Mouse (Mus musculus): Measurements from ENCODE around the gene Prmt1. TPM values are rescaled to one million over a fixed set of nuclear protein-coding genes. Genes with fewer than 3 reads are reported as not detected.
A peak's percentile ranks its signal among the peaks of the same experiment; 100 is the strongest.

Prmt1 gene
- polyA plus RNA-seq, 1 experiment from 2014 or later, result 236 TPM

DNA sequence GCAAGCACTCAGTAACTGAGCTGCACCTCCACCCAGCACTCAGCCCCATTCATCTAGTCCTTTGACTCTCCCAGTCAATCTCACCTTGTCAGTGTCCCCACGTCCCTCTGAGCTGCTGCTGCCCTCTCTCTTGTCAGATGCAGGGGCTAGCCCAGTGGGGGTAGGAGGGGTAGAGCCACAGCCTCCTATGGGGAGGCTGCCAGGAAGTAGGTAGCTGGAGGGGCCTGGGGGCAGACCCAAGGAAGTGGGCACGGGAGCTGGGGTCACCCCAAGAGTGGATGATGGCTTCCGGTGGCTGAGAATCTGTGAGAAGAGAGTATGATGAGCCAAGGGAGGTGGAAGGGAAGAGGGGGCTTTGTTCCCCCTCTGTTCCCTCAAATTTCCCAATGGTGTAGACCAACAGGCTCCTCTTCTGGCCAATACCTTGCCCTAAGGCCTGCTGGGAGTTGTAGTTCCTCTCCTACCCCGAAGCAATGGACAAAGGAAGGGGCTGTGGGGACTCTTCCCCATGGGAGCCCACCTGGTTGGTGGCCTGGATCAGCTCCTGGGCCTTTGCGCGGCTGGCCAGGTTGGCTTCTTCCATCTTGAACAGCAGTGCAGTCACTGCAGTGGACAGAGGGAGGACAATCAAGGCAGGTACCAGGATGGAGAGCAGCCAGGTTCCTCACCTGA, 19.1 kb upstream of the Prmt1 start:
- WGBS, result 92% methylated on average over 6 of the region's 6 CpGs
- Histone ChIP-seq H3K36me3 (ENCODE audit: control insufficient read depth, insufficient read depth, low read length) (peaks cover 99% of the 10 kb centered on the region), H3K27me3 (ENCODE audit: control insufficient read depth, insufficient read depth, low read length) (no peaks in the 10 kb centered on the region), H3K4me1 (ENCODE audit: control insufficient read depth, insufficient read depth, low read length) (no peaks in the 10 kb centered on the region), H3K9me3 (ENCODE audit: control insufficient read depth, low read length) (no peaks in the 10 kb centered on the region), H3K4me3 (replicated peaks; ENCODE audit: low read depth, low read length) (no peak overlapping the region), H3K9ac (replicated peaks; ENCODE audit: low read length) (no peak overlapping the region), H3K27ac (replicated peaks; ENCODE audit: low read depth, low read length) (no peak overlapping the region), H3K4me2 (ENCODE audit: low read length) (no peak overlapping the region)
- DNase-seq (no peak), ATAC-seq (ENCODE audit: low FRiP score, low TSS enrichment) (no peak)

GRCm38 (mm10) chr7:45004546-45004945, 18.2 kb upstream of the Prmt1 start:
- 91% methylated on average over 3 of the region's 3 CpGs for WGBS
- no peak for ATAC-seq (ENCODE audit: low FRiP score, low TSS enrichment)

GRCm38 (mm10) chr7:45002440-45002839, 16.1 kb upstream of the Prmt1 start:
- Histone ChIP-seq H3K9ac (replicated peaks; ENCODE audit: low read length) (no peak overlapping the region), H3K27me3 (ENCODE audit: control insufficient read depth, insufficient read depth, low read length) (no peaks in the 10 kb centered on the region), H3K4me2 (ENCODE audit: low read length) (no peak overlapping the region), H3K4me3 (replicated peaks; ENCODE audit: low read depth, low read length) (no peak overlapping the region), H3K36me3 (ENCODE audit: control insufficient read depth, insufficient read depth, low read length) (peaks cover 78% of the 10 kb centered on the region), H3K4me1 (ENCODE audit: control insufficient read depth, insufficient read depth, low read length) (peaks cover 10% of the 10 kb centered on the region), H3K27ac (replicated peaks; ENCODE audit: low read depth, low read length) (no peak overlapping the region), H3K9me3 (ENCODE audit: control insufficient read depth, low read length) (no peaks in the 10 kb centered on the region)
- 91% methylated on average over 7 of the region's 7 CpGs for WGBS
- ATAC-seq (ENCODE audit: low FRiP score, low TSS enrichment), result no peak
- DNase-seq, result no peak

More at GRCm38 (mm10) chr7:45004546-45004945, 18.2 kb upstream of the Prmt1 start:
- Histone ChIP-seq H3K4me1 (ENCODE audit: control insufficient read depth, insufficient read depth, low read length) (no peaks in the 10 kb centered on the region), H3K4me2 (ENCODE audit: low read length) (no peak overlapping the region), H3K36me3 (ENCODE audit: control insufficient read depth, insufficient read depth, low read length) (peaks cover 99% of the 10 kb centered on the region), H3K27me3 (ENCODE audit: control insufficient read depth, insufficient read depth, low read length) (no peaks in the 10 kb centered on the region), H3K9me3 (ENCODE audit: control insufficient read depth, low read length) (no peaks in the 10 kb centered on the region), H3K27ac (replicated peaks; ENCODE audit: low read depth, low read length) (no peak overlapping the region), H3K4me3 (replicated peaks; ENCODE audit: low read depth, low read length) (no peak overlapping the region), H3K9ac (replicated peaks; ENCODE audit: low read length) (no peak overlapping the region)
- DNase-seq, result no peak

- no peaks in the 10 kb centered on the region for H3K27me3 ChIP-seq (ENCODE audit: control insufficient read depth, insufficient read depth, low read length)
- H3K9ac ChIP-seq (replicated peaks; ENCODE audit: low read length), result no peak overlapping the region
- no peak for DNase-seq
- WGBS, result 84% methylated on average over 21 of the region's 21 CpGs
- H3K4me3 ChIP-seq (replicated peaks; ENCODE audit: low read depth, low read length), result no peak overlapping the region
- H3K36me3 ChIP-seq (ENCODE audit: control insufficient read depth, insufficient read depth, low read length), result peaks cover 60% of the 10 kb centered on the region
- peaks cover 16% of the 10 kb centered on the region for H3K4me1 ChIP-seq (ENCODE audit: control insufficient read depth, insufficient read depth, low read length)
- no peaks in the 10 kb centered on the region for H3K9me3 ChIP-seq (ENCODE audit: control insufficient read depth, low read length)
- ATAC-seq (ENCODE audit: low FRiP score, low TSS enrichment), result no peak
- no peak overlapping the region for H3K4me2 ChIP-seq (ENCODE audit: low read length)
- no peak overlapping the region for H3K27ac ChIP-seq (replicated peaks; ENCODE audit: low read depth, low read length)
Observed at GRCm38 (mm10) chr7:45000539-45001114, 14.3 kb upstream of the Prmt1 start.

GRCm38 (mm10) chr7:44999753-45000152, 13.4 kb upstream of the Prmt1 start:
- 89% methylated on average over 11 of the region's 11 CpGs for WGBS
- ATAC-seq (ENCODE audit: low FRiP score, low TSS enrichment), result no peak
- Histone ChIP-seq H3K27me3 (ENCODE audit: control insufficient read depth, insufficient read depth, low read length) (no peaks in the 10 kb centered on the region), H3K9ac (replicated peaks; ENCODE audit: low read length) (no peak overlapping the region), H3K36me3 (ENCODE audit: control insufficient read depth, insufficient read depth, low read length) (peaks cover 51% of the 10 kb centered on the region), H3K27ac (replicated peaks; ENCODE audit: low read depth, low read length) (no peak overlapping the region), H3K4me2 (ENCODE audit: low read length) (no peak overlapping the region), H3K4me1 (ENCODE audit: control insufficient read depth, insufficient read depth, low read length) (peaks cover 16% of the 10 kb centered on the region), H3K9me3 (ENCODE audit: control insufficient read depth, low read length) (no peaks in the 10 kb centered on the region), H3K4me3 (replicated peaks; ENCODE audit: low read depth, low read length) (no peak overlapping the region)
- no peak for DNase-seq

- ATAC-seq (ENCODE audit: low FRiP score, low TSS enrichment), result no peak
- H3K36me3 ChIP-seq (ENCODE audit: control insufficient read depth, insufficient read depth, low read length), result peaks cover 41% of the 10 kb centered on the region
- no peaks in the 10 kb centered on the region for H3K9me3 ChIP-seq (ENCODE audit: control insufficient read depth, low read length)
- H3K4me2 ChIP-seq (ENCODE audit: low read length), result peak within 1 kb of the TSS; percentile 92
- WGBS, result 4% methylated on average over 18 of the region's 18 CpGs
- peaks cover 16% of the 10 kb centered on the region for H3K4me1 ChIP-seq (ENCODE audit: control insufficient read depth, insufficient read depth, low read length)
- peak; percentile 32 for DNase-seq
- no peaks in the 10 kb centered on the region for H3K27me3 ChIP-seq (ENCODE audit: control insufficient read depth, insufficient read depth, low read length)
- peak within 1 kb of the TSS; percentile 70 for H3K27ac ChIP-seq (replicated peaks; ENCODE audit: low read depth, low read length)
- H3K4me3 ChIP-seq (replicated peaks; ENCODE audit: low read depth, low read length), result peak within 1 kb of the TSS; percentile 61
- peak within 1 kb of the TSS; percentile 71 for H3K9ac ChIP-seq (replicated peaks; ENCODE audit: low read length)
Observed at GRCm38 (mm10) chr7:44998501-44998955, 12.2 kb upstream of the Prmt1 start, which contains the start of gene Bcl2l12. Bcl2l12 (minus strand) TSS chr7:44998712.

GRCm38 (mm10) chr7:44997940-44998428, 11.6 kb upstream of the Prmt1 start:
- DNase-seq (no peak), ATAC-seq (ENCODE audit: low FRiP score, low TSS enrichment) (peak; percentile 15; the same call in 1 of the 2 replicates)
- peak overlapping the region; percentile 61 for H3K4me3 ChIP-seq (replicated peaks; ENCODE audit: low read depth, low read length)
- H3K27ac ChIP-seq (replicated peaks; ENCODE audit: low read depth, low read length), result peak overlapping the region; percentile 70
- peaks cover 35% of the 10 kb centered on the region for H3K36me3 ChIP-seq (ENCODE audit: control insufficient read depth, insufficient read depth, low read length)
- H3K9ac ChIP-seq (replicated peaks; ENCODE audit: low read length), result peak overlapping the region; percentile 71
- H3K4me2 ChIP-seq (ENCODE audit: low read length), result peak overlapping the region; percentile 92
- H3K9me3 ChIP-seq (ENCODE audit: control insufficient read depth, low read length), result no peaks in the 10 kb centered on the region
- 4% methylated on average over 15 of the region's 15 CpGs for WGBS
- peaks cover 16% of the 10 kb centered on the region for H3K4me1 ChIP-seq (ENCODE audit: control insufficient read depth, insufficient read depth, low read length)
- H3K27me3 ChIP-seq (ENCODE audit: control insufficient read depth, insufficient read depth, low read length), result no peaks in the 10 kb centered on the region

GRCm38 (mm10) chr7:44997231-44997939, 11.0 kb upstream of the Prmt1 start, which contains the start of gene Irf3:
Irf3 (plus strand) TSS chr7:44997648.
- WGBS, result under 1% methylated on average over 43 of the region's 43 CpGs
- ATAC-seq (ENCODE audit: low FRiP score, low TSS enrichment), result peak; percentile 92
- peak within 1 kb of the TSS; percentile 92 for H3K4me2 ChIP-seq (ENCODE audit: low read length)

More at GRCm38 (mm10) chr7:44997231-44997939, 11.0 kb upstream of the Prmt1 start, which contains the start of gene Irf3:
- Histone ChIP-seq H3K27me3 (ENCODE audit: control insufficient read depth, insufficient read depth, low read length) (no peaks in the 10 kb centered on the region), H3K9me3 (ENCODE audit: control insufficient read depth, low read length) (no peaks in the 10 kb centered on the region), H3K27ac (replicated peaks; ENCODE audit: low read depth, low read length) (peak within 1 kb of the TSS; percentile 70), H3K36me3 (ENCODE audit: control insufficient read depth, insufficient read depth, low read length) (peaks cover 29% of the 10 kb centered on the region), H3K4me1 (ENCODE audit: control insufficient read depth, insufficient read depth, low read length) (peaks cover 16% of the 10 kb centered on the region), H3K4me3 (replicated peaks; ENCODE audit: low read depth, low read length) (peak within 1 kb of the TSS; percentile 61), H3K9ac (replicated peaks; ENCODE audit: low read length) (peak within 1 kb of the TSS; percentile 71)
- DNase-seq, result peak; percentile 98
